Mouse (Mus musculus): ENCODE data around the gene Ptpdc1.

Gene Ptpdc1

GRCm38 (mm10) chr13:48572127-48572526, 53.3 kb downstream of the Ptpdc1 start:
- Histone ChIP-seq H3K4me3 (replicated peaks; ENCODE audit: low read length) (no peak overlapping the region), H3K36me3 (ENCODE audit: insufficient read depth, low read length) (no peaks in the 10 kb centered on the region), H3K27me3 (ENCODE audit: insufficient read depth, low read length) (peaks cover 18% of the 10 kb centered on the region), H3K4me1 (replicated peaks; ENCODE audit: low read depth, low read length) (0 out of 2 replicates have a peak, but pooled peaks cover 3% of the 10 kb centered on the region), H3K9me3 (ENCODE audit: low read length) (no peaks in the 10 kb centered on the region)
- no peak for TF ChIP-seq NANOG (IDR thresholded peaks at IDR 0.05; ENCODE audit: borderline replicate concordance, low read length)
- TF ChIP-seq CTCF (conservative IDR thresholded peaks at IDR 0.05; ENCODE audit: low read length): peak; percentile 53
- no peak for TF ChIP-seq POU5F1 (IDR thresholded peaks at IDR 0.05; ENCODE audit: borderline replicate concordance, low read length)

DNA sequence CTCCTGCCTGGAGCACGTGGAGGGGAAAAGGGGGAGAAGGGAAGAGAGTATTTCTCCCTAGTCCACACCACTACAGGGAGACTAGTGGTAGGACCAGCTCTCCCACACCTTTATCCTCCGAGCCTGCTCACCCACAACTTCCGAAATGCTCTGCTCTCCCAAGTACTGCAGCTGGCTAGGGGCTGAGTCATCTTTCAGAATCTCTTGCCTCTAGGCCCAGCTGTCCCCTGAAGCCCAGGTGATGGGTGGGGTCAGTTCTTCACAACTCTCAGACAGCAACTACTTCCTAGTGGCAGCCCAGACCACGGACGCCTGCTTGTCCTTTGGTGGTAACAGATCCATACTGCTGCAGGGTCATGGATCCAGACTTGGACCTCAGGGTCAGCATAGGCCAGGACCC, 54.2 kb downstream of the Ptpdc1 start:
- Histone ChIP-seq H3K4me1 (replicated peaks; ENCODE audit: low read depth, low read length) (peaks cover 6% of the 10 kb centered on the region), H3K36me3 (ENCODE audit: insufficient read depth, low read length) (no peaks in the 10 kb centered on the region), H3K4me3 (replicated peaks; ENCODE audit: low read length) (no peak overlapping the region), H3K27me3 (ENCODE audit: insufficient read depth, low read length) (peaks cover 17% of the 10 kb centered on the region), H3K9me3 (ENCODE audit: low read length) (no peaks in the 10 kb centered on the region)
- TF ChIP-seq CTCF (conservative IDR thresholded peaks at IDR 0.05; ENCODE audit: low read length) (no peak), POU5F1 (IDR thresholded peaks at IDR 0.05; ENCODE audit: borderline replicate concordance, low read length) (no peak), NANOG (IDR thresholded peaks at IDR 0.05; ENCODE audit: borderline replicate concordance, low read length) (no peak)

- Histone ChIP-seq H3K27me3 (ENCODE audit: insufficient read depth, low read length) (peaks cover 13% of the 10 kb centered on the region), H3K9me3 (ENCODE audit: low read length) (no peaks in the 10 kb centered on the region), H3K4me1 (replicated peaks; ENCODE audit: low read depth, low read length) (peaks cover 22% of the 10 kb centered on the region), H3K4me3 (replicated peaks; ENCODE audit: low read length) (no peak overlapping the region), H3K36me3 (ENCODE audit: insufficient read depth, low read length) (no peaks in the 10 kb centered on the region)
- TF ChIP-seq CTCF (conservative IDR thresholded peaks at IDR 0.05; ENCODE audit: low read length) (no peak), POU5F1 (IDR thresholded peaks at IDR 0.05; ENCODE audit: borderline replicate concordance, low read length) (no peak), NANOG (IDR thresholded peaks at IDR 0.05; ENCODE audit: borderline replicate concordance, low read length) (no peak)
Measured at GRCm38 (mm10) chr13:48569576-48570132, 55.8 kb downstream of the Ptpdc1 start.

DNA sequence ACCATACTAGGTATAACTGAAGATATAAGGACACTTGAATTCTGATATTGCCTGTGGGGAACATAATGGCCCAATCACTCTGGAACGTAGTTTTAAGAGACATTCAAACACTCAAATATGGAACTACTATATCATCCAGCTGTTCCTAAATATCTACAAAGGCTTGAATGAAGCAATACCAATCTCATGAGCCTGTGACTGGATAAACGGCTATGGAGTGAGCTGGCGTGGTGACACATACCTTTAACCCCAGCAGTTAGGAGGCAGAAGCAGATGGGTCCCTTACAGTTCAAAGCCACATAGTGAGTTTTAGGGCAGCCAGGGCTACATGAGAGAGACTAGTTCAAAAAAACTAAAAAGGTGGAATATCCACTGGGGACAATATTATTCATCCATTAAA, 57.8 kb downstream of the Ptpdc1 start:
- H3K9me3 ChIP-seq (ENCODE audit: low read length): peaks cover 5% of the 10 kb centered on the region
- peaks cover 22% of the 10 kb centered on the region for H3K4me1 ChIP-seq (replicated peaks; ENCODE audit: low read depth, low read length)
- no peaks in the 10 kb centered on the region for H3K36me3 ChIP-seq (ENCODE audit: insufficient read depth, low read length)
- no peak overlapping the region for H3K4me3 ChIP-seq (replicated peaks; ENCODE audit: low read length)
- TF ChIP-seq CTCF (conservative IDR thresholded peaks at IDR 0.05; ENCODE audit: low read length): no peak
- no peak for TF ChIP-seq POU5F1 (IDR thresholded peaks at IDR 0.05; ENCODE audit: borderline replicate concordance, low read length)
- no peak for TF ChIP-seq NANOG (IDR thresholded peaks at IDR 0.05; ENCODE audit: borderline replicate concordance, low read length)
- H3K27me3 ChIP-seq (ENCODE audit: insufficient read depth, low read length): no peaks in the 10 kb centered on the region; the same call in 1 of the 2 replicates

GRCm38 (mm10) chr13:48566116-48566935, 59.1 kb downstream of the Ptpdc1 start:
- TF ChIP-seq NANOG (IDR thresholded peaks at IDR 0.05; ENCODE audit: borderline replicate concordance, low read length) (no peak), CTCF (conservative IDR thresholded peaks at IDR 0.05; ENCODE audit: low read length) (no peak), POU5F1 (IDR thresholded peaks at IDR 0.05; ENCODE audit: borderline replicate concordance, low read length) (no peak)
- no peaks in the 10 kb centered on the region; the same call in 1 of the 2 replicates for H3K27me3 ChIP-seq (ENCODE audit: insufficient read depth, low read length)
- H3K4me1 ChIP-seq (replicated peaks; ENCODE audit: low read depth, low read length): peaks cover 21% of the 10 kb centered on the region
- no peak overlapping the region for H3K4me3 ChIP-seq (replicated peaks; ENCODE audit: low read length)
- H3K36me3 ChIP-seq (ENCODE audit: insufficient read depth, low read length): no peaks in the 10 kb centered on the region
- peaks cover 8% of the 10 kb centered on the region for H3K9me3 ChIP-seq (ENCODE audit: low read length)

GRCm38 (mm10) chr13:48564881-48565600, 60.4 kb downstream of the Ptpdc1 start:
- H3K9me3 ChIP-seq (ENCODE audit: low read length): peaks cover 8% of the 10 kb centered on the region
- TF ChIP-seq CTCF (conservative IDR thresholded peaks at IDR 0.05; ENCODE audit: low read length) (no peak), POU5F1 (IDR thresholded peaks at IDR 0.05; ENCODE audit: borderline replicate concordance, low read length) (no peak), NANOG (IDR thresholded peaks at IDR 0.05; ENCODE audit: borderline replicate concordance, low read length) (peak; percentile 46; the same call in 1 of the 2 replicates)
- H3K36me3 ChIP-seq (ENCODE audit: insufficient read depth, low read length): no peaks in the 10 kb centered on the region
- no peaks in the 10 kb centered on the region for H3K27me3 ChIP-seq (ENCODE audit: insufficient read depth, low read length)
- H3K4me1 ChIP-seq (replicated peaks; ENCODE audit: low read depth, low read length): peaks cover 19% of the 10 kb centered on the region
- H3K4me3 ChIP-seq (replicated peaks; ENCODE audit: low read length): no peak overlapping the region

DNA sequence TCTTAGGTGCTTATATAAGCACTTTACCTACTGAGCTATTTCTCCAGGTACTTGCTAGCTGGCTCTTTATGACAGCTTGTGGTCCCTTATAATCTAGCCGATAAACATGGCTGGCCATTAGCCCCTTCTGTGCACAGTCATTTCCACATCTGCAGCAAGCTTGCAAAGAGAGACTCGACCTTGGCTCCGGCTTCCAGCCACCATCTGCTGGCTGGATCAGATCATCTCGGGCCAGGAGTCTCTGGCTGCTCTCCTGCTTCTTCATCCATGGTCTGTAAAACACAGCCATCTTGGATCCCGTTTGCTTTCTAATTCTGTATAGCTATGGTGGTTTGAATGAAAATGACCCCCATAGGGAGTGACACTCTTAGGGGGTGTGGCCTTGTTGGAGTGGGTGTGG, 63.1 kb downstream of the Ptpdc1 start:
- peaks cover 19% of the 10 kb centered on the region for H3K4me1 ChIP-seq (replicated peaks; ENCODE audit: low read depth, low read length)
- H3K27me3 ChIP-seq (ENCODE audit: insufficient read depth, low read length): no peaks in the 10 kb centered on the region
- peaks cover 8% of the 10 kb centered on the region for H3K9me3 ChIP-seq (ENCODE audit: low read length)
- no peaks in the 10 kb centered on the region for H3K36me3 ChIP-seq (ENCODE audit: insufficient read depth, low read length)
- no peak for TF ChIP-seq POU5F1 (IDR thresholded peaks at IDR 0.05; ENCODE audit: borderline replicate concordance, low read length)
- no peak for TF ChIP-seq NANOG (IDR thresholded peaks at IDR 0.05; ENCODE audit: borderline replicate concordance, low read length)
- TF ChIP-seq CTCF (conservative IDR thresholded peaks at IDR 0.05; ENCODE audit: low read length): no peak
- H3K4me3 ChIP-seq (replicated peaks; ENCODE audit: low read length): no peak overlapping the region

GRCm38 (mm10) chr13:48561481-48561880, 64.0 kb downstream of the Ptpdc1 start:
- peaks cover 17% of the 10 kb centered on the region for H3K4me1 ChIP-seq (replicated peaks; ENCODE audit: low read depth, low read length)
- H3K27me3 ChIP-seq (ENCODE audit: insufficient read depth, low read length): no peaks in the 10 kb centered on the region
- TF ChIP-seq NANOG (IDR thresholded peaks at IDR 0.05; ENCODE audit: borderline replicate concordance, low read length): no peak
- TF ChIP-seq CTCF (conservative IDR thresholded peaks at IDR 0.05; ENCODE audit: low read length): no peak
- TF ChIP-seq POU5F1 (IDR thresholded peaks at IDR 0.05; ENCODE audit: borderline replicate concordance, low read length): no peak
- no peak overlapping the region for H3K4me3 ChIP-seq (replicated peaks; ENCODE audit: low read length)
- H3K9me3 ChIP-seq (ENCODE audit: low read length): peaks cover 8% of the 10 kb centered on the region
- H3K36me3 ChIP-seq (ENCODE audit: insufficient read depth, low read length): no peaks in the 10 kb centered on the region
